Mouse (Mus musculus): ENCODE results near the gene Rab22a.
"Not testable (repeated sequence)": the region's sequence is repeated elsewhere in the genome, so short reads cannot be mapped to it uniquely, and the experiment has no call there.

The Rab22a gene

DNA sequence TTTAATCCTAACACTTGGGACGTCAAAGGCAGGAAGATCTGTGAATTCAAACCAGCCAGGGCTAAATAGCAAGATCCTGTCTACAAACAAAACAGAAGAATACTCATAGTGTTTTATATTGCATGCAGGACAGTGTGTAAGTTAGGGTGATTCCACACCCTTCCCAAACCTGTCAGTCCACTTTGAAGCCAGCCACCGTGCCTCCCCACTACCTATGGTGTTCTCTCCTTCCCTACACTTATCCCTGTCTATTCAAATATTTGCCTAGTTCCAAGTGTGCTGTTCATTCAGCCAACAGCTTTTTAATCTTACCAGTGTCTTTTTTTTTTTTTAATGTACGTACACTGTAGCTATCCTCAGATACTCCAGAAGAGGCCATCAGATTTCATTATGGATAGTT is 7.3 kb downstream of the Rab22a start:
- no peak for DNase-seq (ENCODE audit: low read depth, low spot score)

DNA sequence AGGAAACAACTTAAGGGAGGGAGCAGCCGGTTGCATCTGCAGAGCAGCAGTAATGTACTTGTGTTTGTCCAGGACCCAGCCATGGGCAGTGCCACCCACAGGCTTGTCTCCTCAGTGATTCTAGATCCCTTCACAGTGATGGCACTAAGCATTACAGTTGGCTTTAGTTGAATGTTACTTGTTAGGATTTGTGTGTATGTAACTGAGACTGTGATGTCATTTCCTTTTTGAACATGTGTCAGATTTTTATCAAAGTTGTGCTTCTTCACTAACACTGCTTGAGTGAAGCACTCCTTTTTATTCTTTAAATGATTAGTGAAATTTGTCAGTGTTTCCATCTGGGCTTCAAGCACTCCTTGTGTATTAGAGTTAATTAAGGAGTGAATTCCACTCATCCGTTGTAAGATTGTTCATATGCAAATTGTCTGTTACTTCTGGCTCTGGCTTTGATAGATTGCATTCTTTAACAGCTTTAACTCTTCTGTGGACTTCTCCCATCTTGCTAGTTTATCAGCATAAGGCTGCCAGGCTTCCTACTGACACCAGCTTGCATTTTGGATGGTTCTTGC is 12.9 kb downstream of the Rab22a start:
- no peak for DNase-seq (ENCODE audit: low read depth, low spot score)

GRCm38 (mm10) chr2:173673469-173673868 is 13.9 kb downstream of the Rab22a start:
- no peak for DNase-seq (ENCODE audit: low read depth, low spot score)

GRCm38 (mm10) chr2:173678593-173678992 is 19.0 kb downstream of the Rab22a start:
- DNase-seq (ENCODE audit: low read depth, low spot score), result no peak

GRCm38 (mm10) chr2:173679217-173679616 is 19.7 kb downstream of the Rab22a start:
- DNase-seq (ENCODE audit: low read depth, low spot score), result no peak

DNA sequence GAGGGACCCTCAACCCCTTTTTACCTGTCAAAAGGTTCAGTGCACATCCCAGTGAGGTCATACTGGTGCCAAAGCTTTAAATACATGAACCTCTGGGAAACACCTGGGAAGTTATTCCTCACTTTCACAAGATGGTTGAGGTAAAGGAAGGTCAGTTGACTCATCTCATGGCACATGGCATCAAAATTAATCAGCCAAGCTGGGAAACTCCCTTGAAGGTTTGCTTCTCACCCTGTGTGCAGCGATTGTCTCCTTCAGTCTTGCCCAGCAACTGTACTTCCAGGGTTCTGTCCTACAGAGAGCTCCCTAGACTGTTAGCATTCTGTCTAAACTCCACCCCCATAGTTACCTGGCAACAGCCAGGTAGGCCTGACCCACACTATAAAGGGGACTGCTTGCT is 20.6 kb downstream of the Rab22a start:
- no peak for DNase-seq (ENCODE audit: low read depth, low spot score)

DNA sequence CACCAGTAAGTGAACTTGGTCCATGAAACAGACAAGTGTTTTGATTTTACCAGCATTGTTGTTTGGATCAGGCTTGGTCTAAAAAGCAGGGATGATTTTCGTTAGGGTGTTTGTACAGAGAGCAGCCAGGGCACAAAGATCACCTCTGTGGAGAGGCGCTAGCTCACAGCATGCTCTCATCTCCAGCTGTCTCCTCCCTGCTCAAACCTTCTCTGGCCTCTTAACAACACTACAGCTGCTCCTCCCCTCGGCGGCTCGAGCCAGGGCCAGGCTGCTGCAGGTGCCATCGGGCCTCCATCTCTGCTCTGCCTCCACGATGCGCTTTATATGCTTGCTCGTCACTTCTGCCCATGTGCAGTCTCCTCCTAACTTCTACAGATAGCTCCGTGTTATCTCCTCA is 23.2 kb downstream of the Rab22a start:
- no peak for DNase-seq (ENCODE audit: low read depth, low spot score)

GRCm38 (mm10) chr2:173685781-173686361 is 26.3 kb downstream of the Rab22a start:
- no peak for DNase-seq (ENCODE audit: low read depth, low spot score)

DNA sequence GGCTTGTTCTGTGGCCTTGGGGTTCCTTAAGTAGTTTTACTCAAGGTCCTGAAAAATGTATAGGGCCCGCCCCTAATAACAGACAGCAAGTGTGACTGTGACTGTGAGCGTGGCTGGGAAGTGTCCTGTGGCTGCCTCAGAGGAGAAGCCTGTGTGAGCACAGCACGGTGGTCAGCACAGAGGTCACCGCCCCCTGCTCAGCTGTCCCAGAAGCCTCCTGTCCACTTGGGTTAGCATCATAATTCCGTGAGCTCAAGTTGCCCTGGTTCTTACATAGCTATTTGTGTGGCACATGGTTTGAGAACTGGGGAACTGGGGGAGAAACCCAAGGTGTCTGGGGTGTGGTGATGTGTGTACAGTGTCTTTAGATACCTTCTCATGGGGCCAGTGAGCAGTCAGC is 27.8 kb downstream of the Rab22a start:
- no peak for DNase-seq (ENCODE audit: low read depth, low spot score)

DNA sequence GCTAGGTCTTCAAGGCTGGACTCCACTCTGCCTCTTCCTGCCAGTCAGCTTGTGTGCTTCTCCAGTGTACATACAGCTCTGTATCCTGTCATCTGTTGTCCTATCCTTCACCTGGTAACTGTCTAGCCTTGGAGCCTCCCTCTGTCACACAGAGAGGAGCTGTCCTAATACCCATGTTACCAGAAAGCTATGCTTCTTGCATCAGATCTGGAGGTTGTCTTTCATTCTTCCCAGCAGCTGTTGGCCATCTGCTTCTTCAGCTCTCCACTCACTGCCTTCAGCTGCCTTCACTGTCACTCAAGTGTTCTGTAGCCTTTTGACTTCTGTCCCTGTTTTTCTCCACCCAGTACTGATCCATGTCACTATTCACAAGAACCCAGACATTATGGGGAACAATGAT is 30.3 kb downstream of the Rab22a start:
- no peak for DNase-seq (ENCODE audit: low read depth, low spot score)

DNA sequence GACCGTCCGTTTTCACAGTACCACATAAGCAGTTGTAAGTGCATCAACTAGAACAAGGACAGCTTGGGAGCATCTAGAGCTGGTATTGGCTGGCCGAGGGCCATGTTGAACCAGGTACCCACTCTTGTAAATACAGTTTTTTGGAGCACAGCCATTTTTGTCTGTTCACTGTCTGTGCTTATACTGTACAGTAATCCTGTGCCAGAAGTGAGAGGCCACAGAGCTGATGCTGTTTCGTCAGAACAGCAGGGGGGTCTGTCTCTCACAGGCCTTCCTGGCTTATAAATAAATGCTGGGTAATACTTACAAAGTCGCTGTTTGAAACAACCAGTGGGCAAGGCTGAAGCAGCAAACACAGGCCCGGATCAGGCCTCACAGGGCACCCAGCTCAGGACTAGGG is 32.2 kb downstream of the Rab22a start:
- DNase-seq (ENCODE audit: low read depth, low spot score), result no peak

GRCm38 (mm10) chr2:173692693-173693092 is 33.1 kb downstream of the Rab22a start:
- DNase-seq (ENCODE audit: low read depth, low spot score), result no peak

DNA sequence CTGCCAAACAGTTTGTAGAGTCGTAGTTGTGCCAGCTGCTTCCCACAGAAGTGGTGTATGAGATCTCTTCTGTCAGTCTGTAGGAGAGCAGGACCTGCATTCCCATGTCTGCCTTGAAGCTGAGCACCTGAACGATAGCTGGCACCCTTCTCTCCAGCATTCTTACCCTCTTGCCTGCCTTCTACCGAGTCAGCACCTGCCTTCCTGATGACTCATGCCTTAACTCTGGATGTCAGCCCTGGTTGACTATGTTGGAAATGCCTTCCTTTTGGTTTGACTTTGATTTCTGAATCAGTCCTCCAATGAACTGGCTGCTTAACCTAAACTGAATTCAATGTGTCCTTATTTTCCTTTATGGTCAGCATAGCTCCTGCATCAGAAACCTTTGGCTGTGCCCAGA is 39.3 kb downstream of the Rab22a start:
- no peak for DNase-seq (ENCODE audit: low read depth, low spot score)

- no peak for DNase-seq (ENCODE audit: low read depth, low spot score)
Measured at GRCm38 (mm10) chr2:173702096-173702866, 42.7 kb downstream of the Rab22a start.

GRCm38 (mm10) chr2:173702867-173703237 is 43.3 kb downstream of the Rab22a start:
- no peak for DNase-seq (ENCODE audit: low read depth, low spot score)

- no peak for DNase-seq (ENCODE audit: low read depth, low spot score)
Measured at GRCm38 (mm10) chr2:173705827-173706551, 46.4 kb downstream of the Rab22a start.

GRCm38 (mm10) chr2:173707626-173708025 is 48.1 kb downstream of the Rab22a start:
- not testable (repeated sequence) for DNase-seq (ENCODE audit: low read depth, low spot score)

- no peak for DNase-seq (ENCODE audit: low read depth, low spot score)
Measured at GRCm38 (mm10) chr2:173710193-173710592, 50.6 kb downstream of the Rab22a start.

DNA sequence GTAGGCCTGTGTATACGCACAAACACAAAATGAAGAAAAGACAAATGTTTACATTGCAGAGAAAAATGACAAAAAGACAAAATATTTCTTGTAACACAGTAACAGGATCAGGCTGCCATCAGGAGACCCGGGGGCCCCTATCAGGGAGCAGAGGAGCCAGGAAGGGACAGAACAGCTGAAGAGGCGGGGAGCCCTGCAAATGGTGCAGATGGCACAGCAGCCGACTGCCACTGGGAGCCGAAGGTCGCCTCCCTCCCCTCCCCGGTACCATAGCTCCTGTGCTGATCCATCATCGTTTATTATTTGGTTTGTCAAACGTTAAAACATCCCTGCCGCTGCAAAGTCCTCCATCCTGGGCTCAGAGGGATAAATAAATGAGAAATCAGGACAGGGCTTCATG is 53.1 kb downstream of the Rab22a start:
- no peak for DNase-seq (ENCODE audit: low read depth, low spot score)

- DNase-seq (ENCODE audit: low read depth, low spot score), result no peak
Measured at GRCm38 (mm10) chr2:173713241-173713640, 53.7 kb downstream of the Rab22a start.

DNA sequence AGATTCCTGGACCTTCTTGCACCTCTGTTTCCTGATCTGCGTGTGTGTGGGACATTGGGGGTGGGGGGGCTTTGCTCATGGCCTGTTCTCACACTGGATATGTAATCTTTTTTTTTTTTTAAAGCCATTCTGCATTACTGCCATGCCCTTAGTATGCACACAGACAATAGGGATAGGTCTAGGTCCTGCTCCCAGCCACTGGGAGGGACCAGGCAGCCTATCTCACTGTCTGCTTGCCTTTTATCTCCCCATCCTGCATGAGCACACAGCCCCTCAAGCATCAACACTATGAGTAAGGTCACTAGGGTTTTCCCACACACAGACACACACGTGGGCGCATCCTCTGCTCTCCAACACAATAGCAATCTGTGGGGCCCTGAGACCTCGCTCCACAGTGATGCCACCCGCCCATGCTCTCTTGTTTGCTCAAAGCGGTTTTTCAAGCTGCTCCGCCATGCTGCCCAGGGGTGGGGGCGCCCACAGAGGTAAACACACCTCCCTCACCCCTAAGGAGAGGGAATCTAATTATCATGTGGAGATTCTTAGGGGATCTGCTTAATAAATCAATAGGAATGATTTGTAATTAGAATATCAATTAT is 55.2 kb downstream of the Rab22a start:
- DNase-seq (ENCODE audit: low read depth, low spot score), result no peak

- no peak for DNase-seq (ENCODE audit: low read depth, low spot score)
Measured at GRCm38 (mm10) chr2:173716966-173717365, 57.4 kb downstream of the Rab22a start.

Measured in skeletal muscle tissue, adult 2 months (tissue).